8 mouse cellular contexts compared by ENCODE assay signal in genomic region chr5:43661997-43662961, GRCm38 (mm10). TPM values are rescaled to one million over a fixed set of nuclear protein-coding genes. Genes with fewer than 3 reads are reported as not detected.
DNase-seq lines count a peak whose midpoint lies in the region; ATAC-seq and TF ChIP-seq lines count a peak whose summit lies in the region.

Cc2d2a (plus strand) TSS chr5:43662346.

- peak within 1 kb of the TSS; percentile 53 for H3K9ac ChIP-seq in embryonic facial prominence, embryonic 12.5 days
- peak within 1 kb of the TSS; percentile 85 for H3K9ac ChIP-seq in heart, embryonic 13.5 days
- peak within 1 kb of the TSS; percentile 72 for H3K9ac ChIP-seq in kidney, embryonic 16.5 days (replicated peaks; ENCODE audit: low read length)
- H3K9ac ChIP-seq in liver, embryonic 14.5 days (replicated peaks), result no peak within 1 kb of the TSS; the same call in 1 of the 2 replicates
- peak within 1 kb of the TSS; percentile 42 for H3K9ac ChIP-seq in neural tube, embryonic 14.5 days (replicated peaks; ENCODE audit: low read depth, low read length)

- H3K4me3 ChIP-seq in embryonic facial prominence, embryonic 12.5 days, result peak within 1 kb of the TSS; percentile 38
- H3K4me3 ChIP-seq in heart, embryonic 13.5 days, result peak within 1 kb of the TSS; percentile 67
- peak within 1 kb of the TSS; percentile 58 for H3K4me3 ChIP-seq in kidney, embryonic 16.5 days (ENCODE audit: low read length)
- H3K4me3 ChIP-seq in liver, embryonic 14.5 days (ENCODE audit: insufficient read depth in 1 of 2, low read depth in 2 of 2, low read length in 2 of 2), result peak within 1 kb of the TSS; percentile 37 to 63
- peak within 1 kb of the TSS; percentile 37 for H3K4me3 ChIP-seq in neural tube, embryonic 14.5 days (ENCODE audit: low read depth, low read length)

- DNase-seq in right cerebral cortex, adult 18-20 months, result peak; percentile 44
- no peak for DNase-seq in right cerebral cortex, postnatal 36 days (ENCODE audit: low spot score in 2 of 2)
- peak in 1 of 3 experiments; percentile 9 for DNase-seq in liver, embryonic 14.5 days (ENCODE audit: low read depth in 3 of 3, low spot score in 3 of 3)
- no peak for DNase-seq in c-Kit-positive CD71-positive TER-119-positive erythroid progenitor cells, embryonic 14.5 days (ENCODE audit: low spot score)

- ATAC-seq in embryonic facial prominence, embryonic 12.5 days (ENCODE audit: insufficient number of reproducible peaks, insufficient read depth, low FRiP score, low TSS enrichment), result peak; percentile 47; the same call in 1 of the 2 replicates
- ATAC-seq in heart, embryonic 13.5 days (ENCODE audit: extremely low read depth, insufficient number of reproducible peaks, low FRiP score, low TSS enrichment), result peak; percentile 69; the same call in 1 of the 2 replicates
- peak; percentile 86 for ATAC-seq in kidney, embryonic 16.5 days (ENCODE audit: low FRiP score, low TSS enrichment)
- ATAC-seq in liver, embryonic 14.5 days (ENCODE audit: insufficient read depth), result 0 out of 2 replicates have a peak, but pooled peaks have one; percentile 18
- ATAC-seq in neural tube, embryonic 14.5 days (ENCODE audit: low read depth), result peak; percentile 83

- peak within 1 kb of the TSS; percentile 93 for H3K27ac ChIP-seq in embryonic facial prominence, embryonic 12.5 days
- peak within 1 kb of the TSS; percentile 99 for H3K27ac ChIP-seq in heart, embryonic 13.5 days (replicated peaks)
- peak within 1 kb of the TSS; percentile 85 for H3K27ac ChIP-seq in kidney, embryonic 16.5 days (ENCODE audit: low read length)
- no peak within 1 kb of the TSS for H3K27ac ChIP-seq in liver, embryonic 14.5 days
- H3K27ac ChIP-seq in neural tube, embryonic 14.5 days (ENCODE audit: low read depth, low read length), result peak within 1 kb of the TSS; percentile 87

- no peak for TF ChIP-seq EP300 in liver, embryonic 14.5 days (IDR thresholded peaks at IDR 0.05; ENCODE audit: low read depth)

- 6% methylated on average over 19 of the region's 19 CpGs for WGBS in embryonic facial prominence, embryonic 12.5 days
- 1% methylated on average over 19 of the region's 19 CpGs for WGBS in heart, embryonic 13.5 days
- WGBS in kidney, embryonic 16.5 days, result 3% methylated on average over 19 of the region's 19 CpGs
- WGBS in liver, embryonic 14.5 days (ENCODE audit: insufficient replicate concordance), result 14% methylated on average over 19 of the region's 19 CpGs
- WGBS in neural tube, embryonic 14.5 days, result 6% methylated on average over 19 of the region's 19 CpGs

- no peaks in the 10 kb centered on the region for H3K27me3 ChIP-seq in embryonic facial prominence, embryonic 12.5 days
- H3K27me3 ChIP-seq in heart, embryonic 13.5 days (replicated peaks), result no peaks in the 10 kb centered on the region
- no peaks in the 10 kb centered on the region for H3K27me3 ChIP-seq in kidney, embryonic 16.5 days (ENCODE audit: insufficient read depth, low read length)
- no peaks in the 10 kb centered on the region for H3K27me3 ChIP-seq in liver, embryonic 14.5 days (ENCODE audit: control insufficient read depth, insufficient read depth, low read length)
- H3K27me3 ChIP-seq in neural tube, embryonic 14.5 days (ENCODE audit: control insufficient read depth, insufficient read depth, low read length), result no peaks in the 10 kb centered on the region

- peaks cover 14% of the 10 kb centered on the region; the same call in 1 of the 2 replicates for H3K4me1 ChIP-seq in embryonic facial prominence, embryonic 12.5 days
- peaks cover 40% of the 10 kb centered on the region for H3K4me1 ChIP-seq in heart, embryonic 13.5 days
- peaks cover 30% of the 10 kb centered on the region for H3K4me1 ChIP-seq in kidney, embryonic 16.5 days (ENCODE audit: insufficient read depth, low read length)
- peaks cover 0 to 4% of the 10 kb centered on the region in 2 experiments; a peak in 2 of 4 replicates for H3K4me1 ChIP-seq in liver, embryonic 14.5 days (replicated peaks; ENCODE audit: control insufficient read depth in 2 of 2, insufficient read depth in 2 of 2, low read length in 1 of 2)
- H3K4me1 ChIP-seq in neural tube, embryonic 14.5 days (ENCODE audit: control insufficient read depth, insufficient read depth, low read length), result peaks cover 16% of the 10 kb centered on the region; the same call in 1 of the 2 replicates

- no peaks in the 10 kb centered on the region for H3K36me3 ChIP-seq in embryonic facial prominence, embryonic 12.5 days
- peaks cover 11% of the 10 kb centered on the region; the same call in 1 of the 2 replicates for H3K36me3 ChIP-seq in heart, embryonic 13.5 days
- no peaks in the 10 kb centered on the region for H3K36me3 ChIP-seq in kidney, embryonic 16.5 days (ENCODE audit: insufficient read depth, low read length)
- H3K36me3 ChIP-seq in liver, embryonic 14.5 days (replicated peaks; ENCODE audit: control insufficient read depth, insufficient read depth, low read depth), result no peaks in the 10 kb centered on the region
- H3K36me3 ChIP-seq in neural tube, embryonic 14.5 days (ENCODE audit: control insufficient read depth, insufficient read depth, low read length), result no peaks in the 10 kb centered on the region

- no peak for TF ChIP-seq CTCF in liver, embryonic 14.5 days (IDR thresholded peaks at IDR 0.05; ENCODE audit: low read depth)

- H3K9me3 ChIP-seq in embryonic facial prominence, embryonic 12.5 days, result no peaks in the 10 kb centered on the region
- H3K9me3 ChIP-seq in heart, embryonic 13.5 days, result no peaks in the 10 kb centered on the region
- no peaks in the 10 kb centered on the region for H3K9me3 ChIP-seq in kidney, embryonic 16.5 days (ENCODE audit: low read length)
- no peaks in the 10 kb centered on the region for H3K9me3 ChIP-seq in liver, embryonic 14.5 days (ENCODE audit: control insufficient read depth, low read length)
- H3K9me3 ChIP-seq in neural tube, embryonic 14.5 days (ENCODE audit: control insufficient read depth, low read length), result no peaks in the 10 kb centered on the region

- H3K4me2 ChIP-seq in embryonic facial prominence, embryonic 12.5 days (replicated peaks), result peak within 1 kb of the TSS; percentile 51
- peak within 1 kb of the TSS; percentile 70 for H3K4me2 ChIP-seq in heart, embryonic 13.5 days
- peak within 1 kb of the TSS; percentile 60 for H3K4me2 ChIP-seq in kidney, embryonic 16.5 days (replicated peaks; ENCODE audit: low read depth, low read length)
- H3K4me2 ChIP-seq in liver, embryonic 14.5 days (ENCODE audit: low read depth), result peak within 1 kb of the TSS; percentile 45
- H3K4me2 ChIP-seq in neural tube, embryonic 14.5 days (ENCODE audit: low read depth, low read length), result peak within 1 kb of the TSS; percentile 55

RNA-seq across cellular contexts. Expression of gene Cc2d2a, which starts in this region (rescaled TPM):
- polyA plus RNA-seq in embryonic facial prominence, embryonic 12.5 days (2016; fragmentation: Nextera tagmentation; extraction: Ambion mirVana), result 9.0 and 13.2 TPM in 2 replicates
- polyA plus RNA-seq in heart, embryonic 13.5 days (2015; fragmentation: Nextera tagmentation; extraction: Ambion mirVana), result 8.2 and 9.7 TPM in 2 replicates
- 14.6 and 16.2 TPM in 2 replicates for polyA plus RNA-seq in kidney, embryonic 16.5 days (2015; fragmentation: Nextera tagmentation; extraction: Ambion mirVana)
- 0.98 and 1.4 TPM in 2 replicates for polyA plus RNA-seq in liver, embryonic 14.5 days (2012; rRNA removed)
- polyA plus RNA-seq in liver, embryonic 14.5 days (2014; fragmentation: Nextera tagmentation; extraction: Ambion mirVana), result 0.75 and 1.3 TPM in 2 replicates
- 7.2 and 8.6 TPM in 2 replicates for polyA plus RNA-seq in neural tube, embryonic 14.5 days (2014; fragmentation: Nextera tagmentation; extraction: Ambion mirVana)

Comparison
In these comparisons a context has a peak if more than half of its experiments do, and no peak if none do; other contexts are left out.
1. ATAC-seq: peak in every context shown above with its lines; median percentile 86 in kidney, embryonic 16.5 days; 83 in neural tube, embryonic 14.5 days; 69 in heart, embryonic 13.5 days; 47 in embryonic facial prominence, embryonic 12.5 days; 18 in liver, embryonic 14.5 days.